Mouse (Mus musculus) stomach, postnatal 0 days (tissue): ENCODE measurements around the gene Gabra4. TPM values are rescaled to one million over a fixed set of nuclear protein-coding genes. Genes with fewer than 3 reads are reported as not detected.

Experiments
- ATAC-seq: fragments of 200-750 bp; cut with Nextera tagmentation; 2 replicates; pipeline ENCODE4 v1.8.0; 2017; ENCODE audit not compliant: low FRiP score, low TSS enrichment
- DNase-seq: peaks from one replicate; pipeline ENCODE4 v3.0.0-alpha.2; 2016; ENCODE audit warnings: low spot score
- H3K27ac ChIP-seq: fragments of 300-500 bp; sonication (generic); replicated peaks from 2 replicates; pipeline ENCODE4 v1.5.1; 2014; ENCODE audit warnings: mild to moderate bottlenecking, control low read depth
- H3K27me3 ChIP-seq: fragments of 300-500 bp; sonication (generic); 2 replicates; pipeline ENCODE4 v1.6.1; 2014; ENCODE audit warnings: low read length; ENCODE audit not compliant: control insufficient read depth, insufficient read depth
- H3K36me3 ChIP-seq: fragments of 300-500 bp; sonication (generic); 2 replicates; pipeline ENCODE4 v1.6.1; 2014; ENCODE audit warnings: low read length, mixed read lengths; ENCODE audit not compliant: control insufficient read depth, insufficient read depth
- H3K4me1 ChIP-seq: fragments of 300-500 bp; sonication (generic); replicated peaks from 2 replicates; pipeline ENCODE4 v1.6.1; 2014; ENCODE audit warnings: antibody characterized with exemption; ENCODE audit not compliant: control insufficient read depth, insufficient read depth
- H3K4me2 ChIP-seq: fragments of 300-500 bp; sonication (generic); replicated peaks from 2 replicates; pipeline ENCODE4 v1.6.1; 2014; ENCODE audit warnings: low read depth, mild to moderate bottlenecking, control low read depth, moderate library complexity
- H3K4me3 ChIP-seq: fragments of 300-500 bp; sonication (generic); 2 replicates; pipeline ENCODE4 v1.5.1; 2014; ENCODE audit warnings: low read depth, low read length, control low read depth
- H3K9ac ChIP-seq: fragments of 300-500 bp; sonication (generic); 2 replicates; pipeline ENCODE4 v1.6.1; 2014; ENCODE audit warnings: mild to moderate bottlenecking, low read length, control low read depth, mixed read lengths
- H3K9me3 ChIP-seq: fragments of 300-500 bp; sonication (generic); 2 replicates; pipeline ENCODE4 v1.6.1; 2016; ENCODE audit warnings: low read length; ENCODE audit not compliant: control insufficient read depth
- CTCF ChIP-seq: IDR thresholded peaks from 2 replicates; pipeline ENCODE4 v1.5.1; 2016; ENCODE audit warnings: antibody characterized with exemption, low read depth, mild to moderate bottlenecking, moderate library complexity
- EP300 ChIP-seq: optimal IDR thresholded peaks from 2 replicates; pipeline ENCODE3; 2016; ENCODE audit warnings: antibody characterized with exemption
- WGBS: fragments of 180-500 bp; shearing (Covaris S2); extraction: QIAGEN DNeasy Blood & Tissue Kit; methylation state at CpG from one replicate; pipeline ENCODE4 v1.1.7; 2014; 5-methylcytosine and 5-hydroxymethylcytosine counted together
- polyA plus RNA-seq: library from polyadenylated mRNA; unstranded; fragments of >200 nt; fragmentation: Nextera tagmentation; extraction: Ambion mirVana; gene quantifications from 2 replicates; pipeline ENCODE4 v1.2.1, GENCODE M21; 2015

The Gabra4 gene
- polyA plus RNA-seq, 1 experiment from 2014 or later = 1.0 TPM

DNA sequence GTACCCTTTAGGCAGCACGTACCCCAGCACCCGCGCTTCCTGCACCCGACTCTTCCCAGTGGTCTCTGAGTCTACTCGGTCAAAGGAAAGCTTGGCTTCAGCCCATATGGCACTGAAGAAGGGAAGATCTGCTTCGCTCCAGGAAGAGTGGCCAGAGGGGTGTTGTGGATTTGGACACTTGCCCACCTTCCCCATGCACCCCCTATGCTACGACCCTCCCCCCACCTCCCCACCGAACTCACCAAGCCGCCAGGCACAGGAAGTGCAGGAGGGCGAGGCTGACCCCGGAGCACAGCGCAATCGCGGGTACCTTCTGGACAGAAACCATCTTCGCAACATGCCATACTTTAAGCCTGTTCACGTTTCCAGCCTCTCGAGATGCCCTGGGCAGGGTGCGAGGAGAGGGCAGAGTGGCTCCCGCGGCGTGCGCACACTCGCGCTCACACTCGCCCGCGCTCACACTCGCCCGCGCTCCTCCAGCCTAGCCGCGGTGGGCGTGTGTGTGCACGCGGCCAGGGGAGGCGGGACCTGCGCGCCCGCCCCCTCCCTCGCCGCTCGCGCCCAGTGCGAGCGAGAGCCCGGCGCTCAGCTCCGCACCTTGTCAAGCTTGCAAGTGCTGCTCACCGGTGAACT is 510 bp downstream of the Gabra4 start, which contains the start of gene Gabrb1:
Gene Gabrb1, plus strand, starts transcription at position 632 of the 633 bp plus-strand sequence.
- TF ChIP-seq EP300 = no peak
- TF ChIP-seq CTCF = no peak
- Histone ChIP-seq H3K4me1 (peaks cover 7% of the 10 kb centered on the region; the same call in 1 of the 2 replicates), H3K27me3 (no peaks in the 10 kb centered on the region; the same call in 1 of the 2 replicates), H3K9me3 (no peaks in the 10 kb centered on the region), H3K4me3 (peak within 1 kb of the TSS; percentile 45), H3K27ac (no peak within 1 kb of the TSS), H3K36me3 (no peaks in the 10 kb centered on the region), H3K4me2 (peak within 1 kb of the TSS; percentile 86), H3K9ac (peak within 1 kb of the TSS; percentile 27; the same call in 1 of the 2 replicates)
- under 1% methylated on average over 47 of the region's 49 CpGs for WGBS
- DNase-seq (peak; percentile 42), ATAC-seq (peak; percentile 79)

DNA sequence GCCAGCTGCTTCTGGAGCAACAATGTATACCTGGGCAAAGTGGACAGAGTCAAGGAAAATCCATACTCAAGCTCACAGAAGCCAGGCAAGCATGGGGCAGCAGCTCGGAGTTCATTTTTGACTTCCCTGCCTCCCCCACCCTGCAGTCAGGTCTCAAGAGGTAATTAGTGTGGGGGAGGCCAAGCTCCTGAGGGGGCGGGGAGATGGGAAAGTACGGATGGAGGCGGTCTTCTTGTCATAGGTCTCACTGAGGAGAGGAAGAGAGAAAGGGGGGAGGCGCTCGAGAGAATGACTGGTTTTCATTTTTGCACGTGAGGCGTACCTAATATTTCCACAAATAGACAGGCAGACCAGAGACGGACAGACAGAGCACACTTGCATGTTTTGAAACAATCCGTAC is 1.3 kb downstream of the Gabra4 start:
- no peak overlapping the region for H3K4me3 ChIP-seq
- ATAC-seq = no peak
- H3K27ac ChIP-seq = no peak overlapping the region
- no peak for DNase-seq
- H3K4me1 ChIP-seq = peaks cover 7% of the 10 kb centered on the region; the same call in 1 of the 2 replicates
- H3K27me3 ChIP-seq = no peaks in the 10 kb centered on the region; the same call in 1 of the 2 replicates
- TF ChIP-seq CTCF (no peak), EP300 (no peak)
- peak overlapping the region; percentile 86 for H3K4me2 ChIP-seq
- 10% methylated on average over 10 of the region's 10 CpGs for WGBS
- no peaks in the 10 kb centered on the region for H3K36me3 ChIP-seq
- no peak overlapping the region for H3K9ac ChIP-seq
- H3K9me3 ChIP-seq = no peaks in the 10 kb centered on the region

DNA sequence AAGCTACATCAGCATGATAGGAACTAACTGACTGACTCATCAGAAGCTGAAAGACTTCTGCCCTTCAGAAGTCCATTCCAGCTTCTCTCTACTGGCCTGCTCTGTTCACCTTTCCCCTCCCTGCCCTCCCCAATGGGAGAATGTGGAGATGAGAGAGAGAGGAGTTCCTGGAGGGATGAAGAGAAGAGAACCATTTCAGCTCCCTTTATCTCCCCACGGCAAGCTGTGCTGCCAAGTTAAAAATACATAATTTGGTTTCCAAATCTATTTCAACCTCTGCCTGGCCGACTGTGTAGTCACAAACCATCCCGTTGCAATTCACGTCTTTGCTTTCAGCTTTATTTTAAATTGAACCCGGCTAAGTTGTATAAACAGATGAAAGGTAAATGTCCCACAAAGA is 4.1 kb downstream of the Gabra4 start:
- no peak overlapping the region for H3K4me2 ChIP-seq
- H3K4me1 ChIP-seq = peaks cover 7% of the 10 kb centered on the region; the same call in 1 of the 2 replicates
- WGBS = 53% methylated on average over 5 of the region's 5 CpGs
- no peak for ATAC-seq
- no peaks in the 10 kb centered on the region for H3K36me3 ChIP-seq
- no peaks in the 10 kb centered on the region for H3K9me3 ChIP-seq
- H3K4me3 ChIP-seq = no peak overlapping the region
- no peak for DNase-seq
- no peak overlapping the region for H3K27ac ChIP-seq
- H3K27me3 ChIP-seq = no peaks in the 10 kb centered on the region; the same call in 1 of the 2 replicates
- TF ChIP-seq EP300 (no peak), CTCF (no peak)
- H3K9ac ChIP-seq = no peak overlapping the region

- Histone ChIP-seq H3K4me3 (no peak overlapping the region), H3K9me3 (no peaks in the 10 kb centered on the region), H3K4me2 (no peak overlapping the region), H3K36me3 (no peaks in the 10 kb centered on the region), H3K27ac (no peak overlapping the region), H3K27me3 (no peaks in the 10 kb centered on the region), H3K4me1 (no peaks in the 10 kb centered on the region), H3K9ac (no peak overlapping the region)
- no peak for TF ChIP-seq EP300
- no peak for TF ChIP-seq CTCF
- WGBS = 86% methylated on average over 2 of the region's 2 CpGs
- ATAC-seq (no peak), DNase-seq (no peak)
Measured at GRCm38 (mm10) chr5:71648108-71648507, 10.0 kb downstream of the Gabra4 start.

DNA sequence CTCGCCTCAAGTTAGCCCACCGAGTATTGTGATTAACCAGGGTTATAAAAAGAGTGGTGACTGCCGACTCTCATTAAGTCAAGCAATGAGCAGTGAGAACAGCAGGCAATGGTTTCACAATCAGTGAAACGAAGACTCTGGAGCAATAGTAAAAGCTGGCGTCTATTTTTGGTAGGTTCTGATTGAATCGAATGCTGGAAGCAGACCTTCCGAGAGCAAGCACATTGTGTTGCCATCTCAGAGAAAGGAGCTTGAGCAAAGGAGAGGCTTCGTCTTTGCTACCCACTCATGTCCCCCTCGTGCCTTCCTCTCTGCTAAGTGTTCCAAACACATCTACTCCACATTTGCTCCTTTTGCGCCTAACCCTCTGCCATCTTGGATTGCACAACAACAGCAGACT is 18.3 kb downstream of the Gabra4 start:
- DNase-seq (no peak), ATAC-seq (no peak)
- H3K27ac ChIP-seq = no peak overlapping the region
- no peaks in the 10 kb centered on the region for H3K36me3 ChIP-seq
- no peaks in the 10 kb centered on the region for H3K4me1 ChIP-seq
- H3K4me3 ChIP-seq = no peak overlapping the region
- TF ChIP-seq CTCF (no peak), EP300 (no peak)
- no peak overlapping the region for H3K9ac ChIP-seq
- H3K27me3 ChIP-seq = no peaks in the 10 kb centered on the region
- H3K4me2 ChIP-seq = no peak overlapping the region
- 86% methylated on average over 10 of the region's 10 CpGs for WGBS
- no peaks in the 10 kb centered on the region for H3K9me3 ChIP-seq

GRCm38 (mm10) chr5:71627820-71628219 is 30.3 kb downstream of the Gabra4 start:
- ATAC-seq (no peak), DNase-seq (no peak)
- no peak for TF ChIP-seq CTCF
- no peak for TF ChIP-seq EP300
- H3K9me3 ChIP-seq = no peaks in the 10 kb centered on the region
- no peak overlapping the region for H3K9ac ChIP-seq
- no peak overlapping the region for H3K4me2 ChIP-seq
- H3K36me3 ChIP-seq = no peaks in the 10 kb centered on the region
- 84% methylated on average over 3 of the region's 3 CpGs for WGBS
- no peaks in the 10 kb centered on the region for H3K27me3 ChIP-seq
- no peak overlapping the region for H3K27ac ChIP-seq
- no peak overlapping the region for H3K4me3 ChIP-seq
- no peaks in the 10 kb centered on the region for H3K4me1 ChIP-seq
